Mouse (Mus musculus) bone marrow, adult 2 months (tissue): ENCODE results near the gene Abca12.

Source experiments
- CTCF ChIP-seq: fragments of 200-500 bp; IDR thresholded peaks from 2 replicates; pipeline ENCODE4 v1.5.1; 2011; ENCODE audit warnings: low read length, control low read depth; ENCODE audit not compliant: control insufficient read depth, insufficient read depth
- POLR2A ChIP-seq: fragments of 200-500 bp; IDR thresholded peaks from 2 replicates; pipeline ENCODE4 v1.6.1; 2011; ENCODE audit warnings: low read depth, mild to moderate bottlenecking, control low read depth, low read length, borderline replicate concordance; ENCODE audit not compliant: control insufficient read depth

DNA sequence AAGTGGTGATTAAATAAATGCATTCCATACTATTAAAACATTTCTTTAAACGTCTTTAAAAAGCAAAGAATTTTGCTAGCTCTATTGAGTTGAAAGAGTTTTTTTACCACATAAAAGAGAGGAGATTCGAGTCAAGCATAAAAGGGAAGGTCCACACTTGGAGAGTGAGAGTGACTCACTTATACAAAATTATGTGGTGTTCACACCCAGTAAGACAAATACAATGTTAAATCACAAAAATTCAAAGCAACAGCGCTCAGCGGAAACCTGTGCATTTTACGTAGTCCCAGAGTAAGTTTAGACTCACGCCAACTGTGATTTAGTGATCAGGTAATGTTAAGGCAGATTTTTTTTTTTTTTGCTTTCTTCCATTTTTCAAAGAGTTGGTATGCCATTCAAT, 104.1 kb downstream of the Abca12 start:
- TF ChIP-seq POLR2A: no peak
- TF ChIP-seq CTCF: no peak
